Mouse (Mus musculus) heart, postnatal 25 days (tissue): Measurements from ENCODE around the gene Apba2. TPM values are rescaled to one million over a fixed set of nuclear protein-coding genes. Genes with fewer than 3 reads are reported as not detected.

ENCODE experiments used
- DNase-seq: peaks from one replicate; pipeline ENCODE4 v3.0.0; 2022; ENCODE audit warnings: low spot score
- intact Hi-C: fragments of 180-260 bp; cut with DNase I; formaldehyde crosslinking; loops from one replicate; pipeline ENCODE4 v1.15.1; 2025
- total RNA-seq, 2 experiments: library from RNA; stranded (reverse); gene quantifications; 2 replicates each; pipeline ENCODE4 v1.2.3; 2021

Gene Apba2
- total RNA-seq, 2 experiments from 2014 or later: 0.44 to 0.87 TPM

DNA sequence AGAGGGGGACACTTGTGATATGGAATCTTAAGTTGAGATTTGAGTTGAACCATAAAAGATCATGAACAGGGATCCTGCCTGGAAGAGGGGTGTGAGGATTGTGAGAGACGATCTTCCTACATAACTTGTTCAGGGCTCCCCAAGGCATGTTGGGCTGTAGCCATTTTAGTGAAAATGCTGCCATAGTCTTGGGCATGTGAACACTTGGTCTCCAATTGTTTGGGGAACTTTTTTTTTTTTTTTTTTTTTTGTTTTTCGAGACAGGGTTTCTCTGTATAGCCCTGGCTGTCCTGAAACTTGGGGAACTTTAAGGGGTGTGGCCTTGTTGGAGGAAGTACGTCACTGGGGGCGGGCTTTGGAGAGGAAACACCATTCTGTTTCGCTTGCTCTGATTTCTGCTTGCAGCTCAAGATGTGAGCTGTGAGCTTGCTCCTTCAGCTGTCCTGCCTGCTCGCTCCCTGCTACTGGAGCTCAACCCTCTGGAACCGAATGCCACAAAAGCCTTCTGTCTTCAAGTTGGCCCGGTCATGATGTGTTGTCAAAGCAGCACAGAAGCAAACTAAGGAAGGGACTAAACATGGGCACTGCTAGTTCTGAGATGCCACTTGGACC, 269.4 kb downstream of the Apba2 start:
- intact Hi-C loops: no loop called here
- no peak for DNase-seq

DNA sequence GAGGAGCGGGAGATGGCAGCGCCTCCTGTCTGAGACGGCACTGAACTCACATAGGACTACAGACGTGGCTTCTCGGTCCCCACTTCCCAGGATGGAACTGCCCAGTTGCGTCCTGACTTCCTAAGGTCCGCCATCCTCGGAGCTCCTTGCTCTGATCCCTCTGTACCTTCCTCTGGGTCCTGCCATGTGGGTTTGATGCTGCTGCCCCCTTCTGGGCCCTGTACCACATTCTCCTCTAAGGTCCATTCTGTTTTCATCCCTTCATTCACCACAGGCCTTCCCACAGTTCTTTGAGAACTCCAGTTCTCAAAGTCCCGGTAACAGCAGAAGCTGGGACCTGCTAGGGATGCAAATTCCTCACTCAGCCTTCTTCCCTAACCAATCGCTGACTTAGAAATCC, 272.0 kb downstream of the Apba2 start:
- intact Hi-C loops: no loop called here
- DNase-seq: no peak

DNA sequence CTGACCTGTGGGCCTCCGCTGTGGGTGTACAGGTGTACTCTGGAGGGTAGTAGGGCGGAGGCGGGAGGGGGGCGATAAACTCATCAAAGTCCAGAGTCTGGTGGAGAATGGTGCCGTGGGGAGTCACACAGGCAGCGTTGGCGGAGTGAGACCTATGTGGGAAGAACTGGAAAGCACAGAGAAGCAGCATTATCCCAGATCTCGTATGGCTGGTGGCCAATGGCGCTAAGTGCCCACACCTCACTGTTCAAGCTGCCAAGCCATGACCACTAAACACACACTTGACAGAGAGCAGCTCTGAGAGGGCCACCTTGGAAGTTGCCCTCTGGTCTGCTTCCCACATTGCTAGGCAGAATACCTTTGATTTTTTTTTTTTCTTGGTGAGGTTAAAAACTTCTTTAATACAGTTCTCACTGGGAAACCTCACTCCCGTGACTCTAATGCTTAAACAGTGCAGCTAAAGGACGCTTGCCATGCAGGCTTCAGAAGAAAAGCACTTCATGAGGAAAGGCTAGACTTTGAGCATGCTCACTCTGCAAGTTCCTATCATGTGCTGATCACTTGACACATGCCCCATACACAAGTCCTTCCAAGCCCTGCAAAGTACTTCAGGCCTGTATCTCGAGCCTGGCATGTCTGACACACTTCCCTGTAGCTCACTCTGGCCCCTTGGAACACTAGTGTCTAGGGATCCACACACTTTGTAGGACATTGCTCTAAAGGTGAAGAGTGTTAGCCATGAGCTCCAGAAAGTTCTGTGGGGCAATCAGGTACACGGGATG, 275.4 kb downstream of the Apba2 start:
- no peak for DNase-seq
- intact Hi-C loops: no loop called here

- DNase-seq: no peak
- intact Hi-C loops: no loop called here
These were observed 278.0 kb downstream of the Apba2 start for GRCm38 (mm10) chr7:64779501-64779900.

DNA sequence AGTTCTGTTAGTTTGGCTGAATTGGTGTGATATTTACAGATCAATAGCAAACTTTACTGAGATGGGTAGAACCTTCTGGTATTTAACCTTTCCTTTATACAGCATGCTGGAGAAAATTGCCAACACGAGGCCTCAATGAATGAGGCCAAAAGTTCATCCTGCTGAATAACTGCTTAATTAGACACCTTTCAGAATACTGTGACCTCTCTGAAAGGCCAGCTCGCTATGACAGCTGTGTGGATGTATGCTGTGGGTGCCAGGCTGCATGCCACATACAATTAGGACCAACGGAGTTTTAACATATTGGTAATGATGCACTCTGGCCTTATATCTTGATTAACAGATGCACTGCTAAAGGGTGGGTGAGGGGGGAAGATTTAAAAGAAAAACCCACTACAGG, 283.5 kb downstream of the Apba2 start:
- DNase-seq: no peak
- intact Hi-C loops: loop anchor here (5.0 kb wide), 1 partner anchor 287 kb away; no protein-coding TSS in a partner anchor

GRCm38 (mm10) chr7:64791145-64791544, 289.6 kb downstream of the Apba2 start:
- intact Hi-C loops: no loop called here
- DNase-seq: no peak

- intact Hi-C loops: no loop called here
- no peak for DNase-seq
These were observed 290.5 kb downstream of the Apba2 start for GRCm38 (mm10) chr7:64792031-64792430.

DNA sequence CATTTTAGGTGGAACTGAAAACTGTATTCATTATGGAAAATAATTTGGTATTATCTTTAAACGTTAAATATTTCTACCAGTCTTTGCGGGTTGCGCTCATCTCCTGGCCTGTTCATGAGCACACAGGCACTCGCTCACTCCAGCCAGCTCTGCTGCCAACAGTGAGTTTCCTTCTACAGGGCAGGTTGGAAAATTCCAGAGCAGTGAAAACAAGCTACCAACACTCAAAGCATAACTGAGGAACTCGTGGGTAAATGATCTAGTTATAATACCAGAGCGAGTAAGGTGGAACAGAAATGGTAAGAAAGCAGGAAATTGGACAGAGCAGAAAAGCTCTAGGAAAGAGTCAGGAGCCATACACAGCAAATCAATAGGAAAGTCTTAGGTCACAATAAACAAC, 294.0 kb downstream of the Apba2 start:
- intact Hi-C loops: no loop called here
- DNase-seq: no peak

Other genes starting within 250 kb of the Apba2 start
- gene Mtmr10, start 214.1 kb upstream of the Apba2 start, total RNA-seq: 10 to 100 TPM; 11.9 to 12.0 TPM
- gene Fan1, start 127.6 kb upstream of the Apba2 start, total RNA-seq: 1 to 10 TPM; 8.4 to 8.8 TPM
- gene Mphosph10, start 109.4 kb upstream of the Apba2 start, total RNA-seq: 10 to 100 TPM; 12.2 to 14.7 TPM
- gene Mcee, start 109.1 kb upstream of the Apba2 start, total RNA-seq: 100 to 1,000 TPM; 181 to 187 TPM